Mouse (Mus musculus): Measurements from ENCODE around the gene Kntc1.

DNA sequence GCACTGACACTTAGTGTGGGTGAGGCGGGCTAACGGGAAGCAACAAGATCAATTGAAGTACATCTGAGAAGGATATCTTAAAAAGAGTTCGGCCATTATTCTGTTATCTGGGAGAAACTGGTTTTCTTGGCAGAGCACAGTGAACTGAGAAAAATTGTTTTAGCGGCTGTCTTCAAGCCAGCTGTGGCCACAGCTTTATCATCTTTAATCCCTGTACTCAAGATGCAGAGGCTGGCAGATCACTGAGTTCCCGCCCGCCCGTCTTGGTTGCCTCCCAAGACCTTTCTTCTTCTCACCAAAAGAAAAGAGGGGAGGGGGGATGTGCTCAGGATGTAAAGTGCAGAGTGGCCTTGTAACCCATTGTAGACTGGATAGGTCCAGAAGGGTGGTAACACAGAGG is 67.4 kb downstream of the Kntc1 start:
- TF ChIP-seq CTCF (IDR thresholded peaks at IDR 0.05; ENCODE audit: extremely low read depth, insufficient read length, insufficient replicate concordance, low read depth, low read length) (no peak), POLR2A (IDR thresholded peaks at IDR 0.05; ENCODE audit: low read depth, low read length) (no peak)
